Mouse (Mus musculus): ENCODE data around the gene Itgb8. TPM values are rescaled to one million over a fixed set of nuclear protein-coding genes. Genes with fewer than 3 reads are reported as not detected.

The Itgb8 gene
- total and polyA plus RNA-seq, 3 experiments = not detected

GRCm38 (mm10) chr12:119164672-119165071 lies 73.9 kb downstream of the Itgb8 start:
- dilution Hi-C loops (cut with MboI; ENCODE audit: extremely low pct_ligation_motif_present, extremely low pct_unique_long_range_greater_than_20kb, low sequenced_read_pairs) = no loop called here
- no peak overlapping the region for H3K9ac ChIP-seq (ENCODE audit: insufficient read depth, low read depth)

GRCm38 (mm10) chr12:119164176-119164575 lies 74.4 kb downstream of the Itgb8 start:
- no peaks in the 10 kb centered on the region for H3K27me3 ChIP-seq (replicated peaks)
- H3K9ac ChIP-seq (ENCODE audit: insufficient read depth, low read depth) = no peak overlapping the region
- H3K36me3 ChIP-seq (replicated peaks in 1 of 2; ENCODE audit: control insufficient read depth in 1 of 2, insufficient read depth in 1 of 2, low read length in 1 of 2) = no peaks in the 10 kb centered on the region
- H3K4me1 ChIP-seq (ENCODE audit: control insufficient read depth in 1 of 2, insufficient read depth in 2 of 2) = peaks cover 5 to 10% of the 10 kb centered on the region in 2 experiments; a peak in 3 of 4 replicates
- no peak overlapping the region for H3K4me2 ChIP-seq (ENCODE audit: insufficient read depth, low read depth, poor library complexity, severe bottlenecking)
- no peak overlapping the region for H3K4me3 ChIP-seq (replicated peaks in 1 of 3; ENCODE audit: low read depth in 2 of 3, low read length in 2 of 3, poor library complexity in 1 of 3)
- no peaks in the 10 kb centered on the region for H3K9me3 ChIP-seq (replicated peaks; ENCODE audit: low read length)
- H3K27ac ChIP-seq (ENCODE audit: insufficient read depth, low read depth) = no peak overlapping the region
- dilution Hi-C loops (cut with MboI; ENCODE audit: extremely low pct_ligation_motif_present, extremely low pct_unique_long_range_greater_than_20kb, low sequenced_read_pairs) = no loop called here
- H3K79me2 ChIP-seq (replicated peaks; ENCODE audit: control insufficient read depth, extremely low read depth, insufficient read depth, poor library complexity, severe bottlenecking) = no peaks in the 10 kb centered on the region
- peak; percentile 38 for DNase-seq (ENCODE audit: extremely low read depth)
- TF ChIP-seq MAZ (IDR thresholded peaks at IDR 0.05; ENCODE audit: low read depth, low read length) (no peak), CTCF (conservative IDR thresholded peaks at IDR 0.05 in 1 of 2, IDR thresholded peaks at IDR 0.05 in 1 of 2; ENCODE audit: low read depth in 2 of 2, low read length in 2 of 2) (no peak), SIN3A (IDR thresholded peaks at IDR 0.05; ENCODE audit: low read length) (no peak), BHLHE40 (IDR thresholded peaks at IDR 0.05; ENCODE audit: low read depth, low read length) (peak; percentile 33; the same call in 1 of the 2 replicates), ZNF384 (IDR thresholded peaks at IDR 0.05; ENCODE audit: low read depth, low read length) (no peak), TBP (conservative IDR thresholded peaks at IDR 0.05; ENCODE audit: low read depth, low read length) (no peak), ZMIZ1 (IDR thresholded peaks at IDR 0.05; ENCODE audit: low read depth, low read length) (no peak), TCF12 (IDR thresholded peaks at IDR 0.05; ENCODE audit: low read depth, low read length) (no peak), CHD2 (IDR thresholded peaks at IDR 0.05; ENCODE audit: low read length) (no peak), CHD1 (IDR thresholded peaks at IDR 0.05; ENCODE audit: low read depth, low read length) (no peak), MAX (IDR thresholded peaks at IDR 0.05; ENCODE audit: low read length) (peak; percentile 50; the same call in 1 of the 2 replicates), UBTF (IDR thresholded peaks at IDR 0.05; ENCODE audit: low read depth, low read length) (no peak), POLR2A (IDR thresholded peaks at IDR 0.05; ENCODE audit: low read depth, low read length) (no peak), ELF1 (IDR thresholded peaks at IDR 0.05; ENCODE audit: low read depth, low read length) (0 out of 2 replicates have a peak, but pooled peaks have one; percentile 27), MXI1 (IDR thresholded peaks at IDR 0.05; ENCODE audit: low read depth, low read length) (no peak), MYC (IDR thresholded peaks at IDR 0.05; ENCODE audit: low read depth, low read length) (0 out of 2 replicates have a peak, but pooled peaks have one; percentile 23), HCFC1 (IDR thresholded peaks at IDR 0.05; ENCODE audit: low read depth, low read length) (no peak), POLR2AphosphoS2 (IDR thresholded peaks at IDR 0.05; ENCODE audit: low read depth, low read length) (no peak), IRF4 (IDR thresholded peaks at IDR 0.05; ENCODE audit: low read depth, low read length) (no peak), EP300 (IDR thresholded peaks at IDR 0.05; ENCODE audit: low read length) (peak; percentile 54), MAFK (IDR thresholded peaks at IDR 0.05; ENCODE audit: insufficient replicate concordance, low read length) (0 out of 2 replicates have a peak, but pooled peaks have one; percentile 6), KAT2A (IDR thresholded peaks at IDR 0.05; ENCODE audit: insufficient replicate concordance, low read length) (0 out of 2 replicates have a peak, but pooled peaks have one; percentile 41)
- in situ Hi-C loops (cut with MboI; ENCODE audit: low pct_ligation_motif_present, low pct_unique_long_range_greater_than_20kb, low sequenced_read_pairs) = no loop called here

More at GRCm38 (mm10) chr12:119164672-119165071, 73.9 kb downstream of the Itgb8 start:
- DNase-seq (ENCODE audit: extremely low read depth) = no peak
- H3K9me3 ChIP-seq (replicated peaks; ENCODE audit: low read length) = no peaks in the 10 kb centered on the region
- no peaks in the 10 kb centered on the region for H3K36me3 ChIP-seq (replicated peaks in 1 of 2; ENCODE audit: control insufficient read depth in 1 of 2, insufficient read depth in 1 of 2, low read length in 1 of 2)
- H3K4me2 ChIP-seq (ENCODE audit: insufficient read depth, low read depth, poor library complexity, severe bottlenecking) = no peak overlapping the region
- no peak overlapping the region for H3K4me3 ChIP-seq (replicated peaks in 1 of 3; ENCODE audit: low read depth in 2 of 3, low read length in 2 of 3, poor library complexity in 1 of 3)
- TF ChIP-seq E2F4 (IDR thresholded peaks at IDR 0.05; ENCODE audit: insufficient replicate concordance, low read depth, low read length) (no peak), HCFC1 (IDR thresholded peaks at IDR 0.05; ENCODE audit: low read depth, low read length) (no peak), ZKSCAN1 (IDR thresholded peaks at IDR 0.05; ENCODE audit: borderline replicate concordance, low read depth, low read length) (no peak)
- H3K79me2 ChIP-seq (replicated peaks; ENCODE audit: control insufficient read depth, extremely low read depth, insufficient read depth, poor library complexity, severe bottlenecking) = no peaks in the 10 kb centered on the region
- peaks cover 5 to 10% of the 10 kb centered on the region in 2 experiments; a peak in 3 of 4 replicates for H3K4me1 ChIP-seq (ENCODE audit: control insufficient read depth in 1 of 2, insufficient read depth in 2 of 2)
- no peaks in the 10 kb centered on the region for H3K27me3 ChIP-seq (replicated peaks)
- H3K27ac ChIP-seq (ENCODE audit: insufficient read depth, low read depth) = no peak overlapping the region
- in situ Hi-C loops (cut with MboI; ENCODE audit: low pct_ligation_motif_present, low pct_unique_long_range_greater_than_20kb, low sequenced_read_pairs) = no loop called here
